Comparison of ENCODE assay signal across 8 mouse cellular contexts in genomic region chr7:73589208-73589771, GRCm38 (mm10). TPM values are rescaled to one million over a fixed set of nuclear protein-coding genes. Genes with fewer than 3 reads are reported as not detected.
DNase-seq lines count a peak whose midpoint lies in the region; ATAC-seq and TF ChIP-seq lines count a peak whose summit lies in the region.

No protein-coding gene starts in this region.

- TF ChIP-seq POLR2A in ES-Bruce4 (IDR thresholded peaks at IDR 0.05; ENCODE audit: insufficient read depth, low read length) = no peak
- TF ChIP-seq POLR2A in small intestine, adult 2 months (IDR thresholded peaks at IDR 0.05; ENCODE audit: low read depth, low read length) = no peak

- ATAC-seq in heart, embryonic 16.5 days (replicated peaks; ENCODE audit: extremely low read depth, insufficient read depth, low FRiP score) = no peak
- no peak for ATAC-seq in limb, embryonic 11.5 days (ENCODE audit: insufficient number of reproducible peaks, low FRiP score, low TSS enrichment, low read depth)

- no peak overlapping the region for H3K4me3 ChIP-seq in ES-Bruce4 (ENCODE audit: low read depth, low read length)
- H3K4me3 ChIP-seq in heart, embryonic 16.5 days (ENCODE audit: low read length) = peak overlapping the region; percentile 11; the same call in 1 of the 2 replicates
- no peak overlapping the region for H3K4me3 ChIP-seq in limb, embryonic 11.5 days (ENCODE audit: low read depth, low read length)
- peak overlapping the region; percentile 42 for H3K4me3 ChIP-seq in small intestine, adult 2 months (ENCODE audit: low read depth, low read length)

- peak overlapping the region; percentile 27 for H3K9ac ChIP-seq in ES-Bruce4 (ENCODE audit: low read depth, poor library complexity, severe bottlenecking)
- peak overlapping the region; percentile 51; the same call in 1 of the 2 replicates for H3K9ac ChIP-seq in heart, embryonic 16.5 days (ENCODE audit: low read length)
- no peak overlapping the region for H3K9ac ChIP-seq in limb, embryonic 11.5 days (ENCODE audit: low read length)

- no peak for TF ChIP-seq EP300 in ES-Bruce4 (IDR thresholded peaks at IDR 0.05; ENCODE audit: insufficient read depth, low read depth, low read length)

- DNase-seq in layer of hippocampus, adult 11-12 months (ENCODE audit: low spot score) = peak; percentile 37
- DNase-seq in layer of hippocampus, adult 9-10 months (ENCODE audit: low spot score) = no peak
- peak; percentile 73 for DNase-seq in cerebellum, adult 9-10 months
- no peak for DNase-seq in limb, embryonic 11.5 days (ENCODE audit: low spot score)
- DNase-seq in frontal cortex, postnatal 10 days (ENCODE audit: low spot score in 2 of 2) = no peak

- H3K36me3 ChIP-seq in ES-Bruce4 (ENCODE audit: control insufficient read depth, insufficient read depth, low read length, poor library complexity, severe bottlenecking) = no peaks in the 10 kb centered on the region
- no peaks in the 10 kb centered on the region for H3K36me3 ChIP-seq in heart, embryonic 16.5 days (ENCODE audit: control insufficient read depth, insufficient read depth)
- no peaks in the 10 kb centered on the region for H3K36me3 ChIP-seq in limb, embryonic 11.5 days (ENCODE audit: control insufficient read depth, insufficient read depth, low read length)
- H3K36me3 ChIP-seq in small intestine, adult 2 months (ENCODE audit: control insufficient read depth, insufficient read depth, low read length) = no peaks in the 10 kb centered on the region

- peak overlapping the region; percentile 48 for H3K4me2 ChIP-seq in heart, embryonic 16.5 days (ENCODE audit: low read depth, low read length)
- H3K4me2 ChIP-seq in limb, embryonic 11.5 days (ENCODE audit: low read depth, severe bottlenecking) = no peak overlapping the region

- peak overlapping the region; percentile 22 for H3K27ac ChIP-seq in ES-Bruce4 (ENCODE audit: insufficient read depth, low read length)
- peak overlapping the region; percentile 83 for H3K27ac ChIP-seq in heart, embryonic 16.5 days (ENCODE audit: low read length)
- H3K27ac ChIP-seq in limb, embryonic 11.5 days (replicated peaks; ENCODE audit: low read depth, low read length) = 0 out of 2 replicates have a peak overlapping the region, but pooled peaks have one; percentile 0
- H3K27ac ChIP-seq in small intestine, adult 2 months (ENCODE audit: insufficient read depth, low read depth, low read length) = peak overlapping the region; percentile 100

- no peak for TF ChIP-seq CTCF in ES-Bruce4 (IDR thresholded peaks at IDR 0.05; ENCODE audit: low read depth, low read length)
- no peak for TF ChIP-seq CTCF in small intestine, adult 2 months (IDR thresholded peaks at IDR 0.05; ENCODE audit: extremely low read depth, insufficient read length, insufficient replicate concordance, low read depth, low read length)

- WGBS in heart, embryonic 16.5 days = 19% methylated on average over 14 of the region's 14 CpGs
- WGBS in limb, embryonic 11.5 days = 41% methylated on average over 14 of the region's 14 CpGs
- 14% methylated on average over 14 of the region's 14 CpGs for WGBS in small intestine, adult 2 months

- H3K4me1 ChIP-seq in ES-Bruce4 (ENCODE audit: control insufficient read depth, insufficient read depth, low read length) = peaks cover 7% of the 10 kb centered on the region
- H3K4me1 ChIP-seq in heart, embryonic 16.5 days (ENCODE audit: control insufficient read depth, insufficient read depth, low read length) = peaks cover 32% of the 10 kb centered on the region
- peaks cover 19% of the 10 kb centered on the region for H3K4me1 ChIP-seq in limb, embryonic 11.5 days (ENCODE audit: control insufficient read depth, insufficient read depth, low read length)
- peaks cover 32% of the 10 kb centered on the region; the same call in 1 of the 2 replicates for H3K4me1 ChIP-seq in small intestine, adult 2 months (ENCODE audit: control insufficient read depth, insufficient read depth, insufficient read length, low read length)

- no peaks in the 10 kb centered on the region for H3K27me3 ChIP-seq in ES-Bruce4 (ENCODE audit: control insufficient read depth, insufficient read depth, low read length, poor library complexity, severe bottlenecking)
- H3K27me3 ChIP-seq in heart, embryonic 16.5 days (ENCODE audit: control insufficient read depth, insufficient read depth, low read length) = no peaks in the 10 kb centered on the region
- H3K27me3 ChIP-seq in limb, embryonic 11.5 days (ENCODE audit: control insufficient read depth, insufficient read depth, low read length) = no peaks in the 10 kb centered on the region
- H3K27me3 ChIP-seq in small intestine, adult 2 months (ENCODE audit: control insufficient read depth, insufficient read depth, low read length) = no peaks in the 10 kb centered on the region

- no peaks in the 10 kb centered on the region for H3K9me3 ChIP-seq in ES-Bruce4 (replicated peaks; ENCODE audit: control insufficient read depth, insufficient read depth, low read length, poor library complexity, severe bottlenecking)
- H3K9me3 ChIP-seq in heart, embryonic 16.5 days (replicated peaks; ENCODE audit: control insufficient read depth, low read length) = no peaks in the 10 kb centered on the region
- H3K9me3 ChIP-seq in limb, embryonic 11.5 days (ENCODE audit: control insufficient read depth, low read length) = no peaks in the 10 kb centered on the region; the same call in 1 of the 2 replicates

RNA-seq across cellular contexts. Expression of gene Chd2, which starts 47.7 kb away (rescaled TPM):
- 103 and 104 TPM in 2 replicates for polyA plus RNA-seq in ES-Bruce4 (2011; ENCODE audit: insufficient read depth, insufficient read length, low read depth, missing spikeins)
- polyA plus RNA-seq in heart, embryonic 16.5 days (2015; fragmentation: Nextera tagmentation; extraction: Ambion mirVana) = 33.1 and 36.5 TPM in 2 replicates
- polyA plus RNA-seq in limb, embryonic 11.5 days (2014; fragmentation: Nextera tagmentation; extraction: Ambion mirVana) = 48.9 and 64.6 TPM in 2 replicates
- polyA plus RNA-seq in small intestine, adult 2 months (2012; rRNA removed) = 12.3 and 28.0 TPM in 2 replicates

Comparison
In these comparisons a context has a peak if more than half of its experiments do, and no peak if none do; other contexts are left out.
1. DNase-seq: peak in layer of hippocampus, adult 11-12 months (single experiment) and cerebellum, adult 9-10 months (single experiment); none in layer of hippocampus, adult 9-10 months (single experiment), limb, embryonic 11.5 days (single experiment) and frontal cortex, postnatal 10 days (0 of 2).
2. H3K27ac ChIP-seq: peak in every context shown above with its lines; median percentile 100 in small intestine, adult 2 months; 83 in heart, embryonic 16.5 days; 22 in ES-Bruce4; 0 in limb, embryonic 11.5 days.
3. H3K4me3 ChIP-seq: peak in heart, embryonic 16.5 days (single experiment) and small intestine, adult 2 months (single experiment); none in ES-Bruce4 (single experiment) and limb, embryonic 11.5 days (single experiment).